Mouse (Mus musculus) monocyte, adult 2 months (primary cell): ENCODE results near the gene Dennd1a.

ENCODE experiments used
- DNase-seq, 2 experiments: peaks; one replicate each; pipeline ENCODE4 v3.0.0; 2022; ENCODE audit warnings: low spot score in 2 of 2, low read depth in 1 of 2

Dennd1a gene

DNA sequence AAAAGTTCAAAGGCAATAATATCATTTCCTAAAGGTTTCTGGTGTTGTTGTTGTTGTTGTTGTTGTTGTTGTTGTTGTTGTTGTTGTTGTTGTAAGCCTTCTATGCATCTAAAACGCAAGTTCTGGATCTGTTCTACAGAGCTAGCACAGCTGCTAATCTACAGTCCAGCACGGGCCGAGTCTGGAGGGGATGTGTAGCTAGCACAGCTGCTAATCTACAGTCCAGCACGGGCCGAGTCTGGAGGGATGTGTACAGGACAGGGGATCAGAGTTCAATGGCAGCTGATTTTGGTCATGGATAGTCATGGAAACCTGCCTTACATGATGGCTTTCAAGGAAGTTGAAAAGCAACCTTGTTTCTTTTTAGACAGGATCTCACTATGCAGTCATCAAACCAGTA, 57.3 kb downstream of the Dennd1a start:
- no peak for DNase-seq

DNA sequence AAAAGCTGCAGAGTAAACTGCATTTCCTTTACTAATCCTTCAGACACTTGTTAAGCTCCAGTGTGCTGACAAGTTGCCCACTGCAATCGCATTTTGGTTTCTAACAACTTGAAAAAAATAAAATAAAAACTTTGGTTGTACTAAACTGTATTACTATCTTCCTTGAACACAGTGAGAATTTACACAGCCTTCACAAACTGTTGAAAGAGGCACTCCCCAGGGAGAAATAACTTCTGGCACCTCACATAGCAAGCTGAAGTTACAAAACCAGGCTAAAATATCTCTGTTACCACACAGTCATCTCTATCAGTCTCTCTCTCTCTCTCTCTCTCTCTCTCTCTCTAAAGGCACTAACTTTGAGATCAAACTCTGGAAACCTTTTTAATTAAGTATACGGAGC, 63.4 kb downstream of the Dennd1a start:
- no peak for DNase-seq

DNA sequence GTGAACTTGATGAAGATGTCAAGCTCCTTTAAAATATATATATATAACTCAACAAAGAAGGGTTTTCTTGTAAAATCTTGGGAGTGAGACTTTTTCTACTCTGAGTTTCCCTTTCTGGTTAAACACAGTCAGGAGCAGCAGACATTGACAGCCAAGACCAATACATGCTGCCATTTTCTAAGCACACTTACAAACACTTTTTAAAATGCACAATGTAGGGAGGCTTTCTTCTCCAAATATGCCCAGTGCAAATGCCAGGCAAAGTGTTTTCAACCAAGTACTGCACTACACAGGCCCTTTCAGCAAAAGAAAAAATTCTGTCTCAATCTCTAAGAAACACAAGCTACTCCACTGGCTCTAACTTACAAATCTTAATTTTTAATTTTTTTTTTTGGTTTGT, 65.7 kb downstream of the Dennd1a start:
- no peak for DNase-seq

DNA sequence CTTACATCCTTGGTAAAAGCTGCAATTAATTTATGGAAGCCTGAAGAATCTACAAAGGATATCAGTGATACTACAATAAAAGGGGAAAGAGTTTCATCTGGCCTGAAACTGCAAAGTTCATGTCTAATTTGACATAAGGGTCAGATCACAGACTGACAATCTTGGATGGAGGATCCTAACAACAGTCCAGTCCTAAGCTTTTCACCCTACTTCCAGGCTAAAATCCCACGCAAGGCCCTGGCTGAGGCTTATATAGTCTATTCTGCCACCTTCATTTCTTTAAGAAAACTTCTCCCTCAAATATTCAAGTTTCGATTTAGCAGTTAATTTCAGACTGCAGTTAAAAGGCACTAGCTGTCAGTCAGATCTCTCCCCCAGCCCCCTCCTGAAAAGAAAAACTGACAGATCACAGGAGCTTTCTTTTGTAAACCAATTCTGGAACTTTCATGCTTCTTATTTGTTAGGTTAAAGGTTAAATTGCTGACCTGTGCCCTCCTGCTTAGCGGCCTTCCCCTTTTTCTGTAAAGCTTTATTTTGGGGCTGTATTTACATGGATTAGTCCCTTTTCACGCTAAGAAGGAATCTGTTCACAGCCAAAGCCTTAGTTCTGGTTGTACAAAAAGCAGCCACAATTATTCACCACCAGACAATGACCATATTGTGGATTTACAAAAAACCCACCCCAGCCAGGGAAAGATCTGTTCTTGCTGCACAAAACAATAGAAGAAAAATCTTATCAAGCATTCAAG, 66.3 kb downstream of the Dennd1a start:
- no peak for DNase-seq

GRCm38 (mm10) chr2:38219666-38220065, 67.5 kb downstream of the Dennd1a start:
- no peak for DNase-seq

DNA sequence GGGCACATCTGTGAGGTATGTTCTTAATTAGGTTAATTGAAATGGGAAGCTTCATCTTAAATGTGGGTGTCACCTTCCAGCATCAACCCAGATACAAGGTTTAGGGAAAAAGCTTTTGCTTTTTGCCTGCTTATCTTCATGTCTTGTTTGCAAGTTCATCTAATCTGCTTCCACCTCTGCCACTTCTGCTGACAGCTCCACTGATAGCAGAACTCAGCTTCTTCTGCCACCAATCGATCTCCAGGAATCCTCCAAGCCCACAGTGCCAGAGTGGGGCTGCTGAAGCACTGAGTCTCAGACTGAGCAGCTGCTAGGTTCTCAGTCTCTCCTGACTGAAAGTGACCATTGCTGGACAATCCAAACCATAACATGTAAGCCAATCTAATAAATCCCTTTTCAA, 74.1 kb downstream of the Dennd1a start:
- no peak for DNase-seq

GRCm38 (mm10) chr2:38211426-38211825, 75.8 kb downstream of the Dennd1a start:
- DNase-seq, result no peak

- no peak for DNase-seq
Observed at GRCm38 (mm10) chr2:38207752-38208151, 79.4 kb downstream of the Dennd1a start.

DNA sequence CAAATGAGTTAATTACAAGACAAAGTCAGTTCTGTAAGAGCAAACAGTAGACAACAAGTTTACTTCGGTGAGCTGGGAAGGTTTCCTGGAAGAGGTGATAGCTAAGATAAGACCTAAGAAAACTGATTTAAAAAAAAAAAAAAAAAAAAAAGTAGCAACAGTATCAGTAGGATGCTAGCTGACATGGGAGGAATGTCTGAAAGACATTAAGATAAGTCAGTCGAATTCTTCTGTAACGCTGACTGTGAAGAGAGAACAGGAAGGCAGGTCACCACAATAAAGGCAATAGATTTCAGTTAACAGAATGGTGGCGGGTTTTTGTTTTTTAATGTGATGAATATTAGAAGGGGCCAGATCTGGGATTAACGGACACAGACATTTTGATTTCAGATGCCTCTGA, 81.9 kb downstream of the Dennd1a start:
- DNase-seq, result no peak

DNA sequence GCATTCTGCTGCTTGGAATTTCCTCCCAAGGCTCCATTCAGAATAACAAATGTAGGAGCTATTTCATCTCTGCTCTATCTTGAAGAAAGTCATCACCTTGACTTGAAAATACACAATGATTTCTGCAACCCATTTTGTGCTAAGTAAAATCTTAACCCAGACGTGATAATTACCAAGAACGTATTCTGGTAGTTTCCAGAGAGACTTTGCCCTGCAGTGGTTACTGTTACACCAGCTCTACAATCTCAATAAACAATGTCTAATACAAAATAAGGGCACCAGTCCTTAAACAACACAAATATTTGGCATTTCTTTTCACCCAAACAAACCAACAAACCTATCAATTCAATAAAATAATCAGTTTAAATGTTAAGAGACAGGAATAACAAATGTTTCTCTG, 82.5 kb downstream of the Dennd1a start:
- no peak for DNase-seq

GRCm38 (mm10) chr2:38198072-38198471, 89.1 kb downstream of the Dennd1a start:
- DNase-seq, result no peak

- DNase-seq, result no peak
Observed at GRCm38 (mm10) chr2:38196199-38197060, 90.8 kb downstream of the Dennd1a start.

DNA sequence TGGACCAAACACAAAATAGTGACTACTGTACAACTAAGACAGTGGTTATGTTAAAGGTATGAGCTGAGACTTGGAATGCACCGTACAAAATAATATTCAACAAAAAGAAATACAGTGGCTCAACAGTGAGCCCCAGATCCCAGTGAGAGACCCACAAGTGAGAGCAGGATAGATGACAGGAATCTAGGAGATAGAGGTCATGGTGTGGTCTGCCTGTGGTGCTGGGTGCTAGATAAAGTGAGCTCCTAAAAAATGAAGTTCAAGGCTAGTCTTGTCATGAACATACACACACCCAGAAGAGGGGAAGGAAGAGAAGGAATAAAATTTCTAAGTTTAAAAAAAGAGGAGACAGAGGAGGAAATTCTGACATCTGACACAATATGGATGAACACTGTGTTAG, 95.2 kb downstream of the Dennd1a start:
- DNase-seq, result no peak

DNA sequence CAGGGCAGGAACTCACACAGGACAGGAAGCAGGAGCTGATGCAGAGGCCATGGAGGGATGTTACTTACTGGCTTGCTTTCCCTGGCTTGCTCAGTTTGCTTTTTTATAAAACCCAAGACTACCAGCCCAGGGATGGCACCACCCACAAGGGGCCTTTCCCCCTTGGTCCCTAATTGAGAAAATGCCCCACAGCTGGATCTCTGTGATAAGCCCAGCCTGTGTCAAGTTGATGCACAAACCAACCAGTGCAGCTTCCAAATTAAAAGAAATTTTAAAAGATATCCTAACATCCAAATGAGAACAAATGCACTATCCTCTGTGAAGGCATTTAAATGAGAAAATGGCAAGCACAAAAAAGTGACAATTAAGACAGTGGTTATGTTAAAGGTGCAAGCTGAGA, 95.6 kb downstream of the Dennd1a start:
- DNase-seq, result no peak

- DNase-seq, result no peak
Observed at GRCm38 (mm10) chr2:38186438-38186837, 100.8 kb downstream of the Dennd1a start.

DNA sequence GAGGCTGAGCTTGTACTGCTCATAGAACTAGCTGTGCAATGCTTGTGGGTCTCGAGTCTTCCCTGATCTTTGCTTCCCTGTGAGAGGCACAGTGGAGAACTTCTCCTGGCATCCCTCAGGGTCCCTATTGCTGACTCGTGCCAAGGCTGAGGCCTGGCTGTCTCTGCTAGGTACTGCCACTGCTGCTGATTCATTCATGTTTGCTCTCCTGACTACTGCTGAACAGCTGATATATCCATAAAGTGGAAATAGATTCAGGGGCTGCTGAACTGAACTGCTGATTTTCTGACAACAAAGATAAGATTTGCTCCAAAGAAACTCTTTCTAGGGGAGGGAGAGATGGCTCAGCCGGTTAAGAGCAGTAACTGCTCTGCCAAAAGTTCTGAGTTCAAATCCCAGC, 102.2 kb downstream of the Dennd1a start:
- no peak for DNase-seq

- DNase-seq, result no peak
Observed at GRCm38 (mm10) chr2:38183881-38184280, 103.3 kb downstream of the Dennd1a start.

- DNase-seq, result no peak
Observed at GRCm38 (mm10) chr2:38182283-38182682, 104.9 kb downstream of the Dennd1a start.

- no peak for DNase-seq
Observed at GRCm38 (mm10) chr2:38177583-38177978, 109.6 kb downstream of the Dennd1a start.

DNA sequence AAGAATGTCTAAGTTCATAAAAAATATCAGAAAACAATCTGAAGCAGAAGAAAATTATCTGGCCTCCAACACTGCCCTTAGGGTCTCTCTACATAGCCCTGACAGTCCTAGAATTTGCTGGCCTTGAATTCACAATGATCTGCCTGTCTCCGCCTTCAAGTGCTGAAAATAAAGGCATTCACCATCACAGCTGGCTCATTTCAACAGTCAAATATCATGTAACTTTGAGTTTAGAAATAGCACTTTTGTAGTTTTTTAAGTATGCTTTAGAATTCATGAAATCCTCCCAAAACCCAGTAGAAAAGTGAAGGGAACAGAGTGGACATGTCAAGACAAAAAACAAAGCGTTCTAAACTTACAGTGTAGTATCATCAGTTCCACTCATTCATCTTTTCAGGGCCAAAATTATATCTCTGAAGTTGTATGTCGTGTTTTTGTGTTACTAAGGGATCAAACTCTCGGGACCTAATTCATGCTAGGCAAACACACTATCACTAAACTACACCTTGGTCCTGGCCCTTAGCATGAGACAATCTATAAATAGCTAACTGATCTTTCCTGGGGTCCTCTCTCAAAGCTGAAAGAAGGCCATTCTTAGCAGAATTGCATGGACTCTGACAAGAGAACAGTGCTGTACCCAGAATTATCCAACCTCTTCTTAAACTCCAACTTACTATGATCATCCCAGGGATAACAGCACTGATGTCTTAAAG, 110.2 kb downstream of the Dennd1a start:
- no peak for DNase-seq

- no peak for DNase-seq
Observed at GRCm38 (mm10) chr2:38175276-38175675, 111.9 kb downstream of the Dennd1a start.

GRCm38 (mm10) chr2:38168606-38169005, 118.6 kb downstream of the Dennd1a start:
- DNase-seq, result no peak
